Mouse (Mus musculus) thymus, adult 2 months (tissue): ENCODE results near the gene A230050P20Rik. TPM values are rescaled to one million over a fixed set of nuclear protein-coding genes. Genes with fewer than 3 reads are reported as not detected.

Source experiments
- DNase-seq: peaks from one replicate; pipeline ENCODE4 v3.0.0; 2021
- H3K27ac ChIP-seq: fragments of 200-500 bp; 2 replicates; pipeline ENCODE4 v1.5.1; 2012; ENCODE audit warnings: low read length, control low read depth; ENCODE audit not compliant: control insufficient read depth, insufficient read depth
- H3K27me3 ChIP-seq: fragments of 200-500 bp; 2 replicates; pipeline ENCODE4 v1.6.1; 2012; ENCODE audit warnings: mild to moderate bottlenecking, low read length, moderate library complexity, mixed read lengths; ENCODE audit not compliant: control insufficient read depth, insufficient read depth
- H3K36me3 ChIP-seq: fragments of 200-500 bp; 2 replicates; pipeline ENCODE4 v1.6.1; 2012; ENCODE audit warnings: mild to moderate bottlenecking, low read length, moderate library complexity; ENCODE audit not compliant: control insufficient read depth, insufficient read depth
- H3K4me1 ChIP-seq: fragments of 200-500 bp; replicated peaks from 2 replicates; pipeline ENCODE4 v1.6.1; 2012; ENCODE audit warnings: low read length; ENCODE audit not compliant: control insufficient read depth, insufficient read depth
- H3K4me3 ChIP-seq: fragments of 200-500 bp; 2 replicates; pipeline ENCODE4 v1.5.1; 2012; ENCODE audit warnings: mild to moderate bottlenecking, low read length, control low read depth, moderate library complexity; ENCODE audit not compliant: control insufficient read depth, insufficient read depth
- CTCF ChIP-seq: fragments of 200-500 bp; IDR thresholded peaks from 2 replicates; pipeline ENCODE4 v1.5.1; 2012; ENCODE audit warnings: mild to moderate bottlenecking, control low read depth, low read length, moderate library complexity, borderline replicate concordance; ENCODE audit not compliant: control insufficient read depth, poor library complexity, insufficient read depth; ENCODE audit errors: extremely low read depth
- POLR2A ChIP-seq: fragments of 200-500 bp; IDR thresholded peaks from 2 replicates; pipeline ENCODE4 v1.6.1; 2012; ENCODE audit warnings: mild to moderate bottlenecking, low read length, control low read depth, moderate library complexity; ENCODE audit not compliant: control insufficient read depth, poor library complexity, insufficient read depth; ENCODE audit errors: extremely low read depth
- WGBS: fragments of 180-500 bp; shearing (Covaris S2); methylation state at CpG from one replicate; pipeline ENCODE4 v1.1.7; 2018; 5-methylcytosine and 5-hydroxymethylcytosine counted together
- polyA plus RNA-seq: library from polyadenylated mRNA; depleted of rRNA; stranded (reverse); fragments of >200 nt; gene quantifications from 2 replicates; pipeline ENCODE4 v1.2.3, GENCODE M21; 2012

The A230050P20Rik gene
- polyA plus RNA-seq, 1 experiment: 103 TPM

GRCm38 (mm10) chr9:20872991-20873390 is 4.5 kb downstream of the A230050P20Rik start:
- Histone ChIP-seq H3K27me3 (no peaks in the 10 kb centered on the region), H3K36me3 (no peaks in the 10 kb centered on the region), H3K4me3 (no peak overlapping the region), H3K4me1 (peaks cover 13% of the 10 kb centered on the region), H3K27ac (no peak overlapping the region)
- WGBS: 98% methylated on average over 10 of the region's 10 CpGs
- no peak for DNase-seq
- TF ChIP-seq CTCF (no peak), POLR2A (no peak)

- WGBS: 96% methylated on average over 12 of the region's 12 CpGs
- H3K27ac ChIP-seq: no peak overlapping the region
- DNase-seq: no peak
- H3K27me3 ChIP-seq: no peaks in the 10 kb centered on the region
- no peaks in the 10 kb centered on the region for H3K36me3 ChIP-seq
- H3K4me3 ChIP-seq: no peak overlapping the region
- H3K4me1 ChIP-seq: peaks cover 11% of the 10 kb centered on the region
- no peak for TF ChIP-seq CTCF
- no peak for TF ChIP-seq POLR2A
Measured at GRCm38 (mm10) chr9:20873521-20873920, 5.1 kb downstream of the A230050P20Rik start.

- Histone ChIP-seq H3K27me3 (no peaks in the 10 kb centered on the region), H3K27ac (no peak overlapping the region), H3K4me1 (peaks cover 7% of the 10 kb centered on the region), H3K4me3 (no peak overlapping the region), H3K36me3 (no peaks in the 10 kb centered on the region)
- DNase-seq: no peak
- WGBS: 94% methylated on average over 23 of the region's 23 CpGs
- TF ChIP-seq POLR2A (no peak), CTCF (no peak)
Measured at GRCm38 (mm10) chr9:20875021-20875790, 6.8 kb downstream of the A230050P20Rik start.

- Histone ChIP-seq H3K27ac (no peak overlapping the region), H3K27me3 (no peaks in the 10 kb centered on the region), H3K36me3 (no peaks in the 10 kb centered on the region), H3K4me1 (peaks cover 7% of the 10 kb centered on the region), H3K4me3 (no peak overlapping the region)
- DNase-seq: no peak
- TF ChIP-seq POLR2A (no peak), CTCF (no peak)
- 90% methylated on average over 9 of the region's 9 CpGs for WGBS
Measured at GRCm38 (mm10) chr9:20876318-20877117, 8.1 kb downstream of the A230050P20Rik start.

- H3K4me1 ChIP-seq: peaks cover 7% of the 10 kb centered on the region
- H3K36me3 ChIP-seq: no peaks in the 10 kb centered on the region
- WGBS: 31% methylated on average over 14 of the region's 14 CpGs
- TF ChIP-seq CTCF (no peak), POLR2A (no peak)
- no peak for DNase-seq
- H3K4me3 ChIP-seq: peak overlapping the region; percentile 53
- H3K27me3 ChIP-seq: no peaks in the 10 kb centered on the region
- no peak overlapping the region for H3K27ac ChIP-seq
Measured at GRCm38 (mm10) chr9:20877118-20878040, 8.9 kb downstream of the A230050P20Rik start.

GRCm38 (mm10) chr9:20878041-20878709 is 9.7 kb downstream of the A230050P20Rik start:
- TF ChIP-seq CTCF (peak; percentile 79), POLR2A (peak; percentile 62; the same call in 1 of the 2 replicates)
- WGBS: under 1% methylated on average over 69 of the region's 69 CpGs
- H3K4me1 ChIP-seq: peaks cover 7% of the 10 kb centered on the region
- H3K27me3 ChIP-seq: no peaks in the 10 kb centered on the region
- peak; percentile 99 for DNase-seq
- peak overlapping the region; percentile 53 for H3K4me3 ChIP-seq
- peak overlapping the region; percentile 57 for H3K27ac ChIP-seq
- no peaks in the 10 kb centered on the region for H3K36me3 ChIP-seq
